In the genomic region with DNA sequence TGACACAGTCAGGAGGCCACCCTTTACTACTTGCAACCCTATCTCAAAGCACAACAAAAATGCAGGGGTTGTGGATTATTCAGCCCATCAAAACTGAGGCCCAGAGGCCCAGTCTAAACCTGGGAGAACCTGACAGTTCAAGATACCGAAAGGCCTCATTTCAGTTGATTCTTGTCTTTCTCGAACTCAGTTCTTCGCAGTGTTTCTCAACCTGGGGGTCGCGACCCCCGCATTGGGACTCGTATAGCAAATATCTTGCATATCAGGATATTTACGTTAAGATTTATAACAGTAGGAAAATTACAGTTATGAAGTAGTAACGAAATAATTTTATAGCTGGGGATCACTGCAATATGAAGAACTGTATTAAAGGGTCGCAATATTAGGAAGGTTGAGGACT, we compare ENCODE assay signal across 8 mouse cellular contexts. TPM values are rescaled to one million over a fixed set of nuclear protein-coding genes. Genes with fewer than 3 reads are reported as not detected.
DNase-seq lines count a peak whose midpoint lies in the region; ATAC-seq lines count a peak whose summit lies in the region.

No protein-coding gene starts in this region.

- 2% methylated on average over 10 of the region's 10 CpGs for WGBS in hindbrain, embryonic 12.5 days
- WGBS in midbrain, embryonic 15.5 days: 2% methylated on average over 10 of the region's 10 CpGs

- H3K27ac ChIP-seq in hindbrain, embryonic 12.5 days: no peak overlapping the region
- H3K27ac ChIP-seq in midbrain, embryonic 15.5 days: no peak overlapping the region

- H3K27me3 ChIP-seq in hindbrain, embryonic 12.5 days: no peaks in the 10 kb centered on the region
- no peaks in the 10 kb centered on the region for H3K27me3 ChIP-seq in midbrain, embryonic 15.5 days (replicated peaks)

- peaks cover 4% of the 10 kb centered on the region for H3K4me1 ChIP-seq in hindbrain, embryonic 12.5 days
- peaks cover 17% of the 10 kb centered on the region for H3K4me1 ChIP-seq in midbrain, embryonic 15.5 days

- no peaks in the 10 kb centered on the region for H3K36me3 ChIP-seq in hindbrain, embryonic 12.5 days
- no peaks in the 10 kb centered on the region for H3K36me3 ChIP-seq in midbrain, embryonic 15.5 days (replicated peaks)

- H3K9me3 ChIP-seq in hindbrain, embryonic 12.5 days (replicated peaks): no peaks in the 10 kb centered on the region
- H3K9me3 ChIP-seq in midbrain, embryonic 15.5 days: no peaks in the 10 kb centered on the region

- H3K4me3 ChIP-seq in hindbrain, embryonic 12.5 days: peak overlapping the region; percentile 38
- peak overlapping the region; percentile 50 for H3K4me3 ChIP-seq in midbrain, embryonic 15.5 days

- ATAC-seq in hindbrain, embryonic 12.5 days (ENCODE audit: low FRiP score): no peak
- no peak for ATAC-seq in midbrain, embryonic 15.5 days (replicated peaks)

- DNase-seq in kidney, postnatal 4 days: peak; percentile 48 to 56
- DNase-seq in kidney, adult 11 months: no peak
- DNase-seq in ZHBTc4 (ENCODE audit: low read depth, low spot score): peak; percentile 71
- DNase-seq in T-cell, adult 2 months (ENCODE audit: low spot score): no peak
- no peak for DNase-seq in cerebellum, postnatal 10 days
- no peak for DNase-seq in testis, postnatal 14 days (ENCODE audit: low spot score)

- peak overlapping the region; percentile 32; the same call in 1 of the 2 replicates for H3K9ac ChIP-seq in hindbrain, embryonic 12.5 days
- H3K9ac ChIP-seq in midbrain, embryonic 15.5 days: no peak overlapping the region

- H3K4me2 ChIP-seq in hindbrain, embryonic 12.5 days (replicated peaks): peak overlapping the region; percentile 53
- H3K4me2 ChIP-seq in midbrain, embryonic 15.5 days: peak overlapping the region; percentile 52

RNA-seq across cellular contexts. Expression of a gene that starts 4.9 kb away (rescaled TPM):
- 5.7 and 6.9 TPM in 2 replicates for polyA plus RNA-seq in hindbrain, embryonic 12.5 days (2016; fragmentation: Nextera tagmentation; extraction: Ambion mirVana)
- 3.3 and 5.1 TPM in 2 replicates for polyA plus RNA-seq in midbrain, embryonic 15.5 days (2015; fragmentation: Nextera tagmentation; extraction: Ambion mirVana)

RNA-seq across cellular contexts. Expression of a gene that starts 7.8 kb away (rescaled TPM):
- 5.2 TPM in 1 of 2 replicates, not detected in the other for polyA plus RNA-seq in hindbrain, embryonic 12.5 days (2016; fragmentation: Nextera tagmentation; extraction: Ambion mirVana)
- 0.69 TPM in 1 of 2 replicates, not detected in the other for polyA plus RNA-seq in midbrain, embryonic 15.5 days (2015; fragmentation: Nextera tagmentation; extraction: Ambion mirVana)

RNA-seq across cellular contexts. Expression of a gene that starts 9.3 kb away (rescaled TPM):
- 2.2 and 4.4 TPM in 2 replicates for polyA plus RNA-seq in hindbrain, embryonic 12.5 days (2016; fragmentation: Nextera tagmentation; extraction: Ambion mirVana)
- polyA plus RNA-seq in midbrain, embryonic 15.5 days (2015; fragmentation: Nextera tagmentation; extraction: Ambion mirVana): 2.2 TPM in 1 of 2 replicates, not detected in the other

RNA-seq across cellular contexts. Expression of a gene that starts 17.3 kb away (rescaled TPM):
- polyA plus RNA-seq in hindbrain, embryonic 12.5 days (2016; fragmentation: Nextera tagmentation; extraction: Ambion mirVana): 0.37 and 0.57 TPM in 2 replicates
- polyA plus RNA-seq in midbrain, embryonic 15.5 days (2015; fragmentation: Nextera tagmentation; extraction: Ambion mirVana): 0.15 and 0.44 TPM in 2 replicates

RNA-seq across cellular contexts. Expression of a gene that starts 18.0 kb away (rescaled TPM):
- polyA plus RNA-seq in hindbrain, embryonic 12.5 days (2016; fragmentation: Nextera tagmentation; extraction: Ambion mirVana): 0.66 and 1.4 TPM in 2 replicates
- 0.27 and 0.32 TPM in 2 replicates for polyA plus RNA-seq in midbrain, embryonic 15.5 days (2015; fragmentation: Nextera tagmentation; extraction: Ambion mirVana)

Comparison
In these comparisons a context has a peak if more than half of its experiments do, and no peak if none do; other contexts are left out.
1. DNase-seq: peak in kidney, postnatal 4 days (2 of 2) and ZHBTc4 (single experiment); none in kidney, adult 11 months (single experiment), T-cell, adult 2 months (single experiment), cerebellum, postnatal 10 days (0 of 2) and testis, postnatal 14 days (single experiment).